Mouse (Mus musculus): Measurements from ENCODE around the gene Ttyh2.
A peak's percentile ranks its signal among the peaks of the same experiment; 100 is the strongest.

Ttyh2 gene

DNA sequence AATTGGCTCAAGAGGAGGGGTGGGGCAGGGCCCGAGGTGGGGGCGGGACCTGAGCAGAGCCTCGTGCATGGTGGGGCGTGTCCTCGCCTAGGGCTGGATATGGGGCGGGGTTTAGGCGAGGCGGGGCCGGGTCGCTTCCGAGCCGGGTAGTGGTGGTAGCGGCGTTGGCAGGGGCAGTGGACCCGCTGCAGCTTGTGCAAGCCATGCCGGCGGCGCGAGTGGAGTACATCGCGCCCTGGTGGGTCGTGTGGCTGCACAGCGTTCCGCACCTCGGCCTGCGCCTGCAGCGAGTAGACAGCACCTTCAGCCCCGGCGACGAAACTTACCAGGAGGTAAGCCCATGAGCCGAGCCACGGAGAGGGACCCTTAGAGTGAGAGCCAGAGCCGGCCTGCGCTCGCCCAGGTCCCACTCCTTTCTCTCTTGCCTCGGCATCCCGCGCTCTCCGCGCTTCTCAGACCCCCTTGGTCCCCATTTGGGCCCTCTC, at the start of gene Ttyh2:
Gene Ttyh2, plus strand, starts transcription at position 91 of the 485 bp plus-strand sequence.
- peak; percentile 89 for DNase-seq

GRCm38 (mm10) chr11:114626071-114626690, 49.0 kb upstream of the Ttyh2 start:
- no peak for DNase-seq

DNA sequence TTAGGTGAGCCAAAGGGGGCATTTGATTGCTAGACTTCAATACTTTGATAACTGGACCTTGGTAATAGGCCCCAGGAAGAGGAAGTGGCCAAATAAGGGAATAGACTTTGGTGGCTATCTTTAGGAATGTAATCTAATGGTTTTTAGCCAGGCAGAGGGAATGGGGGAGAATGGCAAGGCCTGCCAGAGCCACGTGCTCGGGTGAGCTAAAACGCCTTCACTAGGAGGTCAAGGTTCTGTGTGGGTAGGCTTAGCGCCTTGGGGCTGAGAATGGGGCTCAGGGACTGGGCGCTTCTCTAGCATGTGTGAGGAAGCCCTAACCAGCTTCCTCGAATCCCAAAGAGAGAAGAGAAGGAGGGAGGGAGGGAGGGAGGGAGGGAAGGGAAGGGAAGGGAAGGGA, 48.2 kb upstream of the Ttyh2 start:
- no peak for DNase-seq

GRCm38 (mm10) chr11:114628032-114628431, 47.2 kb upstream of the Ttyh2 start:
- DNase-seq = peak; percentile 25

GRCm38 (mm10) chr11:114630044-114630443, 45.2 kb upstream of the Ttyh2 start:
- no peak for DNase-seq

- no peak for DNase-seq
These were observed 43.0 kb upstream of the Ttyh2 start for GRCm38 (mm10) chr11:114632266-114632665.

- DNase-seq = peak; percentile 75
These were observed 38.9 kb upstream of the Ttyh2 start for GRCm38 (mm10) chr11:114636292-114636691.

DNA sequence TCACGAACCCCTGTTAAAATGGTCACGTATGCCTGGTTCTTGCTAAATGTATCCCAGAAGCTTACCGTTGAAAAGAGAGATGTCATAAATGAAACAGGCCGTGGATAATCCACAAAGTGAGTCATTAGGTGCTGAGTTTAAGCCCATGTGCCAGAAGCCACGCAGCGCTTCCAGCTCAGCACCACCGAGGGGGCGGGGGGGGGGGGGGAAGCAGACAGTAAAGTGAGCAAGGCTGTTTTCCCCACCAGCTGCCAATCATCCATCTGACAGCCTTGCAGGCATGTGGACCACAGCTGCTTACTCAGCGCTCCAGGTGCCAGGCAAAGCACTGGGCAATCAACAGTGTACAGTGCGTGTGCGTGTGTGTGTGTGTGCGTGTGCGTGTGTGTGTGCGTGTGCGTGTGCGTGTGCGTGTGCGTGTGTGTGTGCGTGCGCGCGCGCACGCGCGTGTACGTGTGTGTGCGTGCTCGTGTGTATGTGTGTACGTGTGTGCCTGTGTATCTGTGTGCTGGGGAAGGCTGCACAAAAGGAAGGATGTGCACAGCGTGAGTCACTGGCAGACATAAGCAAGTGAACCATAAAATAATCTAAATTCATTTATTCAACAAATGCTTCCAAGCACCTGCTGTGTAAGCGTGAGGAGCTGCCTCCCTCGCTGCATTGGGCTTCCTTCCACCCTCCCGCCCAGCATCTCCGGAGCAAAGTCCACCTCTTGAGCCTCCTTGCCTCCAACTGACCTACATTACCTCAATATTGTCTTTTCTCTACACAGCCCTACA, 38.3 kb upstream of the Ttyh2 start:
- DNase-seq = peak; percentile 10

- DNase-seq = no peak
These were observed 36.5 kb upstream of the Ttyh2 start for GRCm38 (mm10) chr11:114638647-114639290.

DNA sequence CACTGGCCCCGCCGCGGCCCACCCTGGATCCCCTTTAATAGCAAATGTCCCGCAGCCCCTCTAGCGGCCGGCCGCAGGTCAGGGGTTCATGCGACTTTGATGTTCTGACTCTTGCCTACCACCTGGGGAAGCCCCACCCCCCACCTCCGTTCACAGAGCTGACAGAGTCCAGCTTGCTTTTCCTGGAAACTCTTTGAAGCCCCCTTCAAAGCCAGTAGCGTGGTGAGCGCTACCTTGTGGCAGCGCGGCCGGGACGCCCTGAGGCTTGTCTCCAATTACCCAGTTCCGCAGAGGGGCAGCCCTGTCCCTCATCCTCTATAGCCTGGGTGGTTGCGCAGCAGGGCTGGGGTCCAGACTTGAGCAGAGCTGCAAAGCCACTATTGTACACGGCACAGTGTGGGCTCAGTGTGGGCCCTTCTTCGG, 35.5 kb upstream of the Ttyh2 start:
- DNase-seq = no peak

DNA sequence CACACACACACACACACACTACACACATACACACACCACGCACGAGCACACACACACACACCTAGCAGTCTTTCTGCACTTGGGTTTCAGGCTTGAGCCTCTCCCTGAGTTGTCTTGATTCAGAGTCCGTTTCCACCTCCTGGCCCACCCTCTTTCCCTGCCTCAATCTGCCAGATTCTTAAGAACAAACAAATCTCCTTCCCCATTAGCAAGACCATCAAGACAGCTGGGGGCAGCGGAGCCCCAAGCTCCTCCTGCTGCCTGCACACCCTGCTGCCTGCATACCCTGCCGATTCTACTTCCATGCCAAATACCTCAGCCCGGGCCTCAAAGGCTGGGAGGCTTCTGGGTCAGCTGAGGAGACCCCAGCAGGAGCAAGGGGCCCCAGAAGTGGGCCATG, 34.6 kb upstream of the Ttyh2 start:
- DNase-seq = no peak

DNA sequence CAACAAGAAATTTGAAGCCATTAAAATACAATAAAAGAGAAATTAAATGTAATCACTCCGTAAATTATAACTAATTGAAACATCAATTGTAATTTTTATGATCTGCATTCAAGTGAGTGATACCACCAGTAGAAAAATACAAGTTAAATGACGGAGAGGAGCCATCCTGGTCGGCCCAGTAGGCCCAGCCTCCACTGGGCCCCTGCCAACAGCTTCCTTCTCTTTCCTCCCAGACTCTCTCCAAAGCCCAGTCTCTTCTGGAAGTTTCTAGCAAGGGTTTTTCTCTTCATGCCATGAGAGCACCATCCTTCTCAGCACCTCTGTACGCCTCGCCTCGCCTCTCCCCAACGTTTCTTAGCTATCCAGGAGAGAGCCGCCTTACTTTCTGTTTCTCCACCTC, 34.1 kb upstream of the Ttyh2 start:
- no peak for DNase-seq

- DNase-seq = no peak
These were observed 33.0 kb upstream of the Ttyh2 start for GRCm38 (mm10) chr11:114642184-114642583.

GRCm38 (mm10) chr11:114642926-114643325, 32.3 kb upstream of the Ttyh2 start:
- DNase-seq = no peak

DNA sequence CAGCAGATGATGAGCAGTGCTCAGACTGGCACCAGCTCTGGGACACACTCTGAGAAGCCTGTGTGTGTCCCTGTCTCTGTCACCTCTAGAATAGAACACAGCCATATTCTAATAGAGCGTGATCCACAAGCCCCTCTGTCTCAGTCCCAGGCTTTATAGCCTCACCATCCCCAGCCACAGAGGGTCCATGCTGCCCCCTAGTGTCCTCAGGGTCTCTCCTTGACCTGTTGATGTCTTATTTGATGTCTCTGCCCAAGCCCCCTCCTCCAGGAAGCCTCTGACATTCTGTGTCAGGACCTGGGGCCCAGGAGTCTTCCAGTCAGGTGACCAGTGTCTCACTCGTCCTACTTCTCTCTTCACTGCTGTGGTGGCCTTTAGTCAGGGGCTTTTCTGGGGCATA, 31.1 kb upstream of the Ttyh2 start:
- DNase-seq = no peak

- DNase-seq = no peak
These were observed 25.7 kb upstream of the Ttyh2 start for GRCm38 (mm10) chr11:114649510-114649909.

DNA sequence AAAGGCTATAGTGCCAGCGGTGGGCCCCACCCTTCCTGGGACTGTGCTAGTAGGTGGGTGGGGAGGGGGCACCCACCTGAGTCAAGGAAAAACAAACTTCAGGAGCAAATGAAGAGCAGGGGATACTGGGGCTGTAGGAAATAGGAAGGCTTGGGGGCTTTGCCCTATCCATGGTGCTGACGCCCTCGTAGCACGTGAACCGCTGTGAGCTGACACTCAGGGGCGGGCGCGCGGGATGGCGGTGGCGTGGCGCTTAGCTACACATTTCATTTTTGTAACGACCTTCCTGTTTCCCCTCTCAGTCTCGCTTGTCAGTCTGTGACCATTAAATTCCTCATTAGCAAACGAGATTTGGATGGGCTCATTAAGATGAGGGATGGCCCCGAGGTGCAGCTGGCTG, 22.7 kb upstream of the Ttyh2 start:
- no peak for DNase-seq

DNA sequence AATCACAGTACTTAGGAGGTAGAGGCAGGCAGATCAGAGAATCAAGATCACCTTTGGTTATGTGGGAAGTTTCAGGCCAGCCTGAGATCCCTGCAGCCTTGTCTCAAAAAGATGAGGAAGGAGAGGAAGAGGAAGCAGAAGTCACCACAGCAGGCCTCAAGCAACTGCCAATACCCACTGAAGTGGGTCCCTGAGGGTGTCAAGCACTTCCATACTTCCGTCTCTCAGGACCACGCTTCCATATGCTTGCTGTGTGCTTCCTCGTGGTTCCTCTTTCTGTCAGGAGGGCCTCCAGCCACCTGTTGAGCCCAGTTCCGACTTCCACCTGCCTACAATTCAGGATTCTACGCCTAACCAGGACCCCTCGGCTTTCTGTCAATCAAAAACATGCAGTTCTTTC, 21.6 kb upstream of the Ttyh2 start:
- no peak for DNase-seq

GRCm38 (mm10) chr11:114654552-114654951, 20.7 kb upstream of the Ttyh2 start:
- DNase-seq = no peak

DNA sequence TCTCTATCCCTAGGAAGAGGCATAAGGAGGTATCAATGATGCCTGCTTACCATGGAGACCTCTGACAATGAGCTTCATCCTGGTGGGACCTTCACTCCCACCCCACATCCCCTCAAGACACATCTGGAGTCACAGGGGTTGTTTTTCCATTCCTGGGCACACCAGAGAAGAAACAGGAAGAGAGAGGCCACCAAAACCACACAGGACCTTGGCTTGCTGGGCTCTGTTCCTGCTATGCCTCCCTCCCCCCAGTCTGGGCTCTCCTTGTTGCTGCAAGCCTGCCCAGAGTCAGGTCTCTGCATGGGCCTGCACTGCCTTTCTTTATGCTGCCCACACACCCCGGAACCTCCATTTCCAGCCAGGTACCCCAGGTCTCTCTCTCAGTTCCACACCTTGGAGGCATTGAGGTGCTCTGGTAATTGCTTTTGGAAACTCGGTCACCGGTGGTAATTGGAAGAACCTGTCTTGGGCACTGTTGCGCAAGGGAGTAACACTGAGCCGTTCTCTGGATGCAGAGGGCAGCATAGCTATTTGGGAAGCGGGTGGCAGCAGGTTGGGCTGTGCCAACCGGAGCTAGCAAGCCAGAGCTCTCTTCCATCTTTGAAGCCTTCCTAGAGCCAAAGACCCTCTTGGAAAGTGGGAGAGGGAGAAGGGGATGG, 19.8 kb upstream of the Ttyh2 start:
- DNase-seq = no peak

DNA sequence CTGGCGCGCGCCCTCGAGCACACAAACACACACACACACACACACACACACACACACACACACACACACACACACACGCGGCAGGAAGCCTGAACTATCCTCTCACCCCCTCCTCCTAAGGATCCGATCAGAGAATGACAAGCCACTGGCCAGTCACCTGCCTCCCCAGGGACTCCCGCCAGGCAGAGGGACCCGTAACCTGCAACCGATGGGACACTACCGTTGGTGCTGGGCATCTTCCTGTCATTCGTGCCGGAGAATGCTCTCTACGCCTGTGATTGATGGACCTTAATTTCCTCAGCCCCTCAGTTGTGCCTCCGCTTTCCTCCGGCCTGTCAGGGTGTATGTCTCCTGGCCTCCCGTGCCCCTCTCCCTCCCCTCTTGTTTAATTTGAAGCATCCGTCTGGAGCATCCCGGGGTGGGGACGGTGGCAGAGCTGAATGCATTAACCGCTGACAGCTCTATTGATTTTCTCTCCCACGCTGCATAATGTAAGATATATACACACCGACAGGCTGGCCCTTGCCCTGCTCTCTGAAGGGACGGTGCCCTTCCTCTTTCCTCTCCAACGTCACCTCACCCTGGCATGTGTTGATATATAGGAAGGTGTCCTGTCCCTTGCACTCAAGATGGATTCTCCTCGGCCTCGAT, 18.1 kb upstream of the Ttyh2 start:
- no peak for DNase-seq

GRCm38 (mm10) chr11:114657737-114658136, 17.5 kb upstream of the Ttyh2 start:
- peak; percentile 52 for DNase-seq

DNA sequence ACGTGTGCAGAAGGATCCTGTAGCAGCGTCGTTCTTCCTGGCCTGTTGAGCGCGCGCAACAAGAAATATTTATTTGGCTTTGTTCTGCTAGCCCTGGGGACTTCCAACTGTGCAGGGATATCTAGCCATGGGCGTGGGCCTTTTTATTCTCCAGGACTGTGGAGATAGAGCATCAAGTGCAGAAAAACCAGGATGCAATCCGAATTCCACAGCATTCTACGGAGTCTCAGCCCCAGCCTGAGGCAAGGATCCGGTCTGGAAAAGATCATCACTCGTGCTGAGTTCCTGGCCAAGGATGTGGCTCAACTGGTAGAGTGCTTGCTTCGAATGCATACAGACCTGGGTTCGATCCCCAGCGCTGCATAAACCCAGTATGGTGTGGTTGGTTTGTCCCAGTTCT, 13.1 kb upstream of the Ttyh2 start:
- DNase-seq = no peak
